Mouse (Mus musculus): Measurements from ENCODE around the gene Mcub. TPM values are rescaled to one million over a fixed set of nuclear protein-coding genes. Genes with fewer than 3 reads are reported as not detected.

Gene Mcub
- polyA plus RNA-seq, 1 experiment from 2014 or later: 8.7 TPM

DNA sequence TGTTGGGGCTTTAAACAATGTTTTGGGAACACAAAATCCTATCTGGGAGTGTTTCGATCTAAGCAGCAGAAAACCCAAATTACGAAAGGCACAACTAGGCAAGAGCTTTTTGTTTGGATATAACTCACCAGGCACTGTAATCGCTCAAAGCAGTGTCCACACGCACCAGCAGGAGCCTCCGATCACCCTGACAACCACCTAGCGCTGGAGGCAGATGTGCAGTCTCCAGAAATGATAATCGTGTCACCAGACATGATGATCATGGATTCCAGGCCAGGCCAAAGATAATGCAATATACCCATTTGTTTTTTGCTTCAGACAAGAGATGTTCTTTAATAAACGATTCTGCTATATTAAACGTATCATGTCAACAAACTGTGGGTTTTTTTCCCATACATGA is 2.1 kb downstream of the Mcub start:
- Histone ChIP-seq H3K27ac (replicated peaks) (no peak overlapping the region), H3K36me3 (ENCODE audit: control insufficient read depth, insufficient read depth, low read length) (no peaks in the 10 kb centered on the region), H3K4me3 (ENCODE audit: low read depth, low read length) (no peak overlapping the region), H3K4me2 (replicated peaks; ENCODE audit: low read depth) (no peak overlapping the region), H3K4me1 (replicated peaks; ENCODE audit: control insufficient read depth, insufficient read depth) (peaks cover 5% of the 10 kb centered on the region; the same call in 1 of the 2 replicates), H3K9ac (ENCODE audit: low read length) (no peak overlapping the region), H3K27me3 (ENCODE audit: control insufficient read depth, insufficient read depth, low read length) (no peaks in the 10 kb centered on the region), H3K9me3 (ENCODE audit: control insufficient read depth, low read length) (no peaks in the 10 kb centered on the region)
- 67% methylated on average over 9 of the region's 9 CpGs for WGBS
- TF ChIP-seq EP300 (optimal IDR thresholded peaks at IDR 0.05) (no peak), CTCF (IDR thresholded peaks at IDR 0.05; ENCODE audit: low read depth) (no peak)
- ATAC-seq (ENCODE audit: low FRiP score, low TSS enrichment) (no peak), DNase-seq (ENCODE audit: low spot score) (no peak)

DNA sequence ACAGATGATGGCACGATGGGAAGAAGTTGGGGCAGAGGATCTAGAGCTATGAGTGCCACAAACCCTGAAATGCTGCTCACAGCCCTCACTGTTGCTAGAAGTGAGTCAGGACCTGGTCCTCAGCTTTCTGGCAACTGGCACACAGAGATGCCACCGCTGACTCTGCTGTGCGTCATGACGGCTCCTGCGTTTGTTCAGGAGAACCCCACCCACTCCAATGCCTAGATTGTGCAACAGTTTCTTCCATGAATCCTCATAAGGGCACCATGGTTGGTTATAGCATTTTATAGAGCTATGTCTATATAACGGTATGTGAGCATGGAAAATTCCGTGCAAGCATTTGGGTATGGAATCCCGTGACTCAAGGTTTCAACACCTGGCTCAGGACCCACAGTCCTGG is 5.3 kb downstream of the Mcub start:
- WGBS: 80% methylated on average over 8 of the region's 8 CpGs
- DNase-seq (ENCODE audit: low spot score) (no peak), ATAC-seq (ENCODE audit: low FRiP score, low TSS enrichment) (no peak)

DNA sequence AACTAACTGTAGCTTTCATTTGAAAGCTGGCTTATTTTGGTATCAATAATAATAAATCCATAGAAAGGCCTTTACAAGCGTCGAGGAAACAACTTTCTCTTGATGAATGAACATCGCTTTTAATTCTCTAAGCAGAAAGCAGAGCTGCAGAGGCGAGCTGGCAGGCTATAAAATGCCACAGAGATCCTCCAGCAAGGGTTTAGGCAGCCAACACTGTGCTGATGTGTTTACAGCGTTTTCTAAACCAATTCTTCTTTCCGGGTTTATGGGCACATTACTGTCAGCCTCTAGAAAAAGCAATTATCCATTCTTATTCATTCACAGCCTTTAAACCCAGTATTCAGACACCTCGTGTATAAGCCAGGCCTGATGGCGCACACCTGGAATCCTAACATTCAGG is 7.5 kb downstream of the Mcub start:
- H3K9ac ChIP-seq (ENCODE audit: low read length): no peak overlapping the region
- 58% methylated on average over 8 of the region's 8 CpGs for WGBS

More for the DNA sequence above, 5.3 kb downstream of the Mcub start:
- H3K36me3 ChIP-seq (ENCODE audit: control insufficient read depth, insufficient read depth, low read length): no peaks in the 10 kb centered on the region
- TF ChIP-seq EP300 (optimal IDR thresholded peaks at IDR 0.05) (no peak), CTCF (IDR thresholded peaks at IDR 0.05; ENCODE audit: low read depth) (no peak)
- no peaks in the 10 kb centered on the region for H3K9me3 ChIP-seq (ENCODE audit: control insufficient read depth, low read length)
- H3K27me3 ChIP-seq (ENCODE audit: control insufficient read depth, insufficient read depth, low read length): no peaks in the 10 kb centered on the region
- no peak overlapping the region for H3K4me2 ChIP-seq (replicated peaks; ENCODE audit: low read depth)
- no peak overlapping the region for H3K27ac ChIP-seq (replicated peaks)
- no peaks in the 10 kb centered on the region for H3K4me1 ChIP-seq (replicated peaks; ENCODE audit: control insufficient read depth, insufficient read depth)
- H3K4me3 ChIP-seq (ENCODE audit: low read depth, low read length): no peak overlapping the region
- H3K9ac ChIP-seq (ENCODE audit: low read length): no peak overlapping the region

DNA sequence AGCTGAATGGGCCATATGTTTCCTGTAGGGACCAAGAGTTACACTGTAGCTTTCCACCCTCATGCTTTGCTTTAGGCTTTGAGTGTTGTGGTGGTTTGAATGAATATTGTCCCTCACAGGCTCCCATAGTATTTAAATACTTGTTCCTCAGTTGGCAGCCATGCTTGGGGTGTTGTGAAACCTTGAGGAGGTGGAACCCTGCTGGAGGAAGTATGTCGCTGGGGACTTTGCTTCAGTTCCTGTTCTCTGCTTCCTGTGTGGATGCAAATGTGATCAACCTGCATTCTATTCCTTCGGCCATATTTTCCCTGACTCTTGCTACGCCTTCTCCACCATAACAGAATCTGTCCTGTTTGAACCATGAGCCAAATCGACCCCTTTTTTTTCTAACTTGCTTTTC is 16.7 kb downstream of the Mcub start:
- TF ChIP-seq EP300 (optimal IDR thresholded peaks at IDR 0.05) (no peak), CTCF (IDR thresholded peaks at IDR 0.05; ENCODE audit: low read depth) (no peak)
- no peaks in the 10 kb centered on the region for H3K36me3 ChIP-seq (ENCODE audit: control insufficient read depth, insufficient read depth, low read length)
- WGBS: 88% methylated on average over 4 of the region's 4 CpGs

More for the DNA sequence above, 7.5 kb downstream of the Mcub start:
- Histone ChIP-seq H3K4me2 (replicated peaks; ENCODE audit: low read depth) (no peak overlapping the region), H3K27ac (replicated peaks) (no peak overlapping the region), H3K9me3 (ENCODE audit: control insufficient read depth, low read length) (no peaks in the 10 kb centered on the region), H3K36me3 (ENCODE audit: control insufficient read depth, insufficient read depth, low read length) (no peaks in the 10 kb centered on the region), H3K27me3 (ENCODE audit: control insufficient read depth, insufficient read depth, low read length) (no peaks in the 10 kb centered on the region), H3K4me1 (replicated peaks; ENCODE audit: control insufficient read depth, insufficient read depth) (no peaks in the 10 kb centered on the region), H3K4me3 (ENCODE audit: low read depth, low read length) (no peak overlapping the region)
- ATAC-seq (ENCODE audit: low FRiP score, low TSS enrichment) (no peak), DNase-seq (ENCODE audit: low spot score) (no peak)
- TF ChIP-seq CTCF (IDR thresholded peaks at IDR 0.05; ENCODE audit: low read depth) (no peak), EP300 (optimal IDR thresholded peaks at IDR 0.05) (no peak)

DNA sequence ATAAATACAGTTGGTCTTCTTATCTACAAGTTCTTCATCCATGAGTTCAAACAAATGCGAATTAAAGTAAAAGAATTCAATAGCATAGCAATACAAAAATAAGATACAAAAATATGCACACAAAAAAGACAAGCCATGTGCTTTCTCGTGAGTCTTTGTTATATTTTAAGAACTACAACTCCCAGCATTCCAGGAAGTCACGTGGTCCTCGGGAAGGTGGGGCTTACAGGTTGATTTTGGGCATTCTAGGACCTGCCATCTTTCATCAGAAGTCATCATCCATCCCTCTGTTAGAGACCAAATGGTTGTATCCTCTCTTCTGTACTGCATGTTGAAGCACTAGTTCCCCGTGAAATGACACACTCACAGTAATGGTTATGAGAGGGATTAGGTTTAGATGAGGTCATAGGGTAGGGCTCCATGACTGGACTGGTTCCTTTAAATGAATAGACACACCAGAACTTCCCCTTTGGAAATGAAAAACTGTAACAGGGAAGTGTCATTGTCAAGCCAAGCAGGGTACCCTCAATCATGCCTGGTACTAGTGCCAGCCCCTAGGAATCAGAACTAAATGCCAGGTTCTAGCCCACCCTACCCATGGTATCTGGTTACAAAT is 20.7 kb downstream of the Mcub start:
- Histone ChIP-seq H3K27ac (replicated peaks) (no peak overlapping the region), H3K4me3 (ENCODE audit: low read depth, low read length) (no peak overlapping the region), H3K9ac (ENCODE audit: low read length) (no peak overlapping the region), H3K36me3 (ENCODE audit: control insufficient read depth, insufficient read depth, low read length) (no peaks in the 10 kb centered on the region), H3K4me2 (replicated peaks; ENCODE audit: low read depth) (no peak overlapping the region), H3K27me3 (ENCODE audit: control insufficient read depth, insufficient read depth, low read length) (no peaks in the 10 kb centered on the region), H3K4me1 (replicated peaks; ENCODE audit: control insufficient read depth, insufficient read depth) (no peaks in the 10 kb centered on the region), H3K9me3 (ENCODE audit: control insufficient read depth, low read length) (no peaks in the 10 kb centered on the region)
- TF ChIP-seq EP300 (optimal IDR thresholded peaks at IDR 0.05) (no peak), CTCF (IDR thresholded peaks at IDR 0.05; ENCODE audit: low read depth) (no peak)
- ATAC-seq (ENCODE audit: low FRiP score, low TSS enrichment) (no peak), DNase-seq (ENCODE audit: low spot score) (no peak)
- 80% methylated on average over 5 of the region's 5 CpGs for WGBS

More for the DNA sequence above, 16.7 kb downstream of the Mcub start:
- H3K27me3 ChIP-seq (ENCODE audit: control insufficient read depth, insufficient read depth, low read length): no peaks in the 10 kb centered on the region
- DNase-seq (ENCODE audit: low spot score) (no peak), ATAC-seq (ENCODE audit: low FRiP score, low TSS enrichment) (no peak)
- H3K4me3 ChIP-seq (ENCODE audit: low read depth, low read length): no peak overlapping the region
- no peak overlapping the region for H3K27ac ChIP-seq (replicated peaks)
- H3K4me2 ChIP-seq (replicated peaks; ENCODE audit: low read depth): no peak overlapping the region
- H3K4me1 ChIP-seq (replicated peaks; ENCODE audit: control insufficient read depth, insufficient read depth): no peaks in the 10 kb centered on the region
- no peak overlapping the region for H3K9ac ChIP-seq (ENCODE audit: low read length)
- no peaks in the 10 kb centered on the region for H3K9me3 ChIP-seq (ENCODE audit: control insufficient read depth, low read length)

DNA sequence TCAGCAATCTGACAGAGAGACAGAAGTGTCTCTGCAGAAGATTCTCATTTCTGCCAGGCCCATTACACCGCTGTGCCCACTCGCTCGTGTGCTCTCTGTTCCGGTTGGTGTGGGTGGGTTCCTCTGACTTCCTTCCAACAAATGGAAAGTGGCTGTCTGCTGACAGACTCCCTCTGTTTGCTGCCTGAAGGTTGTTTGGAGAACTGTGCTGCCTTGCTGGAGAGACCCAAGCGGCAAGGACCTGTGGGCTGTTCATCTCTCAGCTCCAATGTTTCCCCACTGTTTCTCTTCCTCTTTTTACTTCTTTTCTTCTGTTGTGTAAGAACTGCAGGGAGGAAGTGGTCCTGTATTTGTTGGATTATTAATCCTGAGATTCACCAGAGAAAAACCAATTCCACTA is 21.6 kb downstream of the Mcub start:
- WGBS: 75% methylated on average over 5 of the region's 5 CpGs

More for the DNA sequence above, 21.6 kb downstream of the Mcub start:
- no peaks in the 10 kb centered on the region for H3K27me3 ChIP-seq (ENCODE audit: control insufficient read depth, insufficient read depth, low read length)
- DNase-seq (ENCODE audit: low spot score) (no peak), ATAC-seq (ENCODE audit: low FRiP score, low TSS enrichment) (no peak)
- H3K4me2 ChIP-seq (replicated peaks; ENCODE audit: low read depth): no peak overlapping the region
- no peaks in the 10 kb centered on the region for H3K36me3 ChIP-seq (ENCODE audit: control insufficient read depth, insufficient read depth, low read length)
- no peak overlapping the region for H3K27ac ChIP-seq (replicated peaks)
- H3K9ac ChIP-seq (ENCODE audit: low read length): no peak overlapping the region
- no peaks in the 10 kb centered on the region for H3K9me3 ChIP-seq (ENCODE audit: control insufficient read depth, low read length)
- H3K4me3 ChIP-seq (ENCODE audit: low read depth, low read length): no peak overlapping the region
- no peaks in the 10 kb centered on the region for H3K4me1 ChIP-seq (replicated peaks; ENCODE audit: control insufficient read depth, insufficient read depth)
- TF ChIP-seq EP300 (optimal IDR thresholded peaks at IDR 0.05) (no peak), CTCF (IDR thresholded peaks at IDR 0.05; ENCODE audit: low read depth) (no peak)

All from stomach, postnatal 0 days (tissue).